Mouse (Mus musculus) small intestine, adult 2 months (tissue): ENCODE results near the gene Pcsk6.

Experiments
- CTCF ChIP-seq: fragments of 200-500 bp; IDR thresholded peaks from 2 replicates; pipeline ENCODE4 v1.5.1; 2012; ENCODE audit warnings: low read depth, mild to moderate bottlenecking, control low read depth, inconsistent platforms, low read length, moderate library complexity, mixed read lengths; ENCODE audit not compliant: insufficient replicate concordance, insufficient read length; ENCODE audit errors: extremely low read depth
- POLR2A ChIP-seq: fragments of 200-500 bp; IDR thresholded peaks from 2 replicates; pipeline ENCODE4 v1.6.1; 2012; ENCODE audit warnings: low read depth, mild to moderate bottlenecking, control low read depth, inconsistent platforms, low read length, moderate library complexity

DNA sequence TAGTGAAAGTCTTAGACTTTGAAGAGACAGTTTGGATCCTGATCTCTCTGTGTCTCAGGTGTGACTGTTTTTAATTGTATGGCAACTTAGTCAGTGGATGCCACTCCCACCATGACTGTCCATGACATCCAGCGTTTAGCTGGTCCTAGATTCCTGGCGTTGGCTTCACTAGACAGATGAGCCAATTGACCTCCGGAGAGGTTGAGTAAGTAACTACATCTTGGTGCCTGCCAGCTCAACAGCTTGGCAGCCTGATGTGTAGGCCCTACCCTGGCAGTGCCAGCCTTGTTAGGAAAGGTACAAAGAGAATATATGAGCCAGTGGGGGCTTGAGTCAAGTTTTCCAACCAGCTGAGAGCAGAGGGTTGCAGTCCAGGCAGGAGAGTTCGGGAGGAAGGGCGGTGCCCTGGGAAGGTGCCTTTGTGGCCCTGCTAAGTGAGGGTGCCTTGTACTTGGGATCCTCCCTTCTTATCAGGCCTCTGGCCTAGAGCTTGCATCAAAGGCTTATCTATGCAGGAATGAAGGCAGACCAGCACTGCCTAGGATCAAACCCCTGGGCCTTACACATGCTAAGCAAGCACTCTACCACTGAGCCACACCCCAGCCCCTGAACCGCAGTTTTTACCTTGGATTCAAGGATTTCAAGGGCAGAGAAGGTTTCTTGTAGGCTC is 11.8 kb downstream of the Pcsk6 start:
- no peak for TF ChIP-seq CTCF
- no peak for TF ChIP-seq POLR2A
